Mouse (Mus musculus): Measurements from ENCODE around the gene Mapkap1. TPM values are rescaled to one million over a fixed set of nuclear protein-coding genes. Genes with fewer than 3 reads are reported as not detected.

The Mapkap1 gene
- total RNA-seq, 1 experiment from 2014 or later: 96.7 TPM

DNA sequence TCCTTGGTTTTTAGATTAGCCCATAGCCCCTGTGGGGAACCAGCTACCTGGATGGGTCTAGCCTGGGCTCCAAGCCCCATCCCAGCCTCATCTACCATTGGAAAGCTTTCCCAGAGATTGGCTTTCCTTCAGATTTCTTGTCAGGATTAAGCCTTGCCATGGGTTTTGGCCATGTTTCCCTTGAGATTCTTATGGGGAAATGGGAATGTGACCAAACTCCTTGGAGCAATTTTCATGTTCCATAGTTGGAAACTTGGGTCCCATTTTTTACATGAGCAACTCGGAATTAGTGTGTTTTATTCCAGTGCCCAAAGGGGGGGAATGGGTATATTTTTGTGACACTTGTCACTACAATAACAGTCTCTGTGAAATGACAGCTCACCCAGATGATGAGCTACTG lies 125.8 kb downstream of the Mapkap1 start:
- no peak for DNase-seq

DNA sequence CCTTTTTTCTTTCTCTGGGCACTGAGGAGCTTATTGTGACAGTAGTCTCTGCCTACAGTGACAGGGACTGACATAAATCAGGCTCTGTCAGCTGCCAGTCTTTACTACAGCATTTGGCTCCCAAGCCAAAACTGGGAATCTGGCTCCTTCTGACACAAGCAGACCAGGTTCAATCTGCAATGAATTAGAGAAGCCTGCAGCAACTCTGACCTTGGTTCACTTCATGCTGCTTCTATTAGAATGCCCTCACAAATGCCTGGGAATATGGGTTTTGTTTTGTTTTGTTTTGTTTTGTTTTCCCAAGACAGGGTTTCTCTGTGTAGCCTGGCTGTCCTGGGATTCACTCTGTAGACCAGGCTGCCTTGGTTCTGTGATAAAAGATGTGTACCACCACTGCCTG lies 126.7 kb downstream of the Mapkap1 start:
- no peak for DNase-seq

DNA sequence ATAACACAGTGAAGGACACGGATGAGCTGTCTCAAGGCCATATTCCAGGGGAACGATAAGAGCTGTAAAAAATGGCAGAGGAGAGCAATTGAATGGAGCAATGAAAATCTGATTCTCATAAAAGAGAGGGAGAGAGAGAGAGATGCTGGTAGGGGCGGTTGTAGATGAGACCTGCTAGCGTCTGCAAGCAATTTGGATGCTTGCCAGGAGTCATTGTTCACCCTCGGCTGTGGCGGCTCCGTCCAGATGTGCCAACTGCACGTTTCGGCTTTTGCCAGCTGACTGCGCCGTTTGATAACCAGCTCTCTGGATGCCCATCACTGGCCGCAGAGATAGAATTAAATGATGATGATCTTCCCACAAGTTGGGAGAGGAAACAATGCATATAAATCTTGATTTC lies 128.4 kb downstream of the Mapkap1 start:
- DNase-seq: peak; percentile 45

DNA sequence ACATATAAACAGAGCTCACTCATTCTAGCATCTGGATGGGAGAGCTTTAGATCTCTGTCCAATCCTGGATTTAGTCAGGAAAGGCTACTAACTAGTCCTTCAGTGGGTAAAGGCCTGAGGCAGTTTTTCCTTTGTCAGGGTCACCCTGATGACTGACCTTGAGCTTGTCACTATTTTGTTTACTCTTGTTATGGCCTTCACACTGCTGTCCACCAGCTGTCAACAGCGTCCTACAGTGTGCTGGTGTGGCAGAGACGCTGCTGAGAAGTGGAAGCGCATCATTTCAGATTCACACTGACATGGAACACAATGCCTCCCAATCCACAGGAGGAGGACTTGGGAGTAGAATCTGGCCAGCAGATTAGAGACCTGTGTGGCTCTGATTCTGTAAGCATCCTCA lies 130.8 kb downstream of the Mapkap1 start:
- no peak for DNase-seq

DNA sequence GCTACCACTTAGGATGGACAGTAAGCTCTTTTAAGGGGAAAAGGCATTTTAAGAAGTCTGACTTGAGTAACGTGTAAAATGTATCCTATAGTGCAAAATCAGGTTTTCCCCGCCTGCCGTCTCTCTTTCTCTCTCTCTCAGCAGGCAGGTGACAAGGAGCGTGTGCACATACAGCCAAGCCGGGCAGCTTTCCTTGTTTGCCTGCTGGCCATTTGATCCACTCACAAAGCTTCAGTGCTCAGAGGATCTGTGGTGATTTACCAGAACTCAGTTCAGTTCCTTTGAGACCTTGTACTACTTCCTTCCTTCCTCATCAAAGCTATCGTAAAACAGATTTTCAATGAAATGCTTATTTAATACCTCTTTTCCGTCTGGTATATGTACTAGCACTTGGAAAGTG lies 137.0 kb downstream of the Mapkap1 start:
- DNase-seq: no peak

DNA sequence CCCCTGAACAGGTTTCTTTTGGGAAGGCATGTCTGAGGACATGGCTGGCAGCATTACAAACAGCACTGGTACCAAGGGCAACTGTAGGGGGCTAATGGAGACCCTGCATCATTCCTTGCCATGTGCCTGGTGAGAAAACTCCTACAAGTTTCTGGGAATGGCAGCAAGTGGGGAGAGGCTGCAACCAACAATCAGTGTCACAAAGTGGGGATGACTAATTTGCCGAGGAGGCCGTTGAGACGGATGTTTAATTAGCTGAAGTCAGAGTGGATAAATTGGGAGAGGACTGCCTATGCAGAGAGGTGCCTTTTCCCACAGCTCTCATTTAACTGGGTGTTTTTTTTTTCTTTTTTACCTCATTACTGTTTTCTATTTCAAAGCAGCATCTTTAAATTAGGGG lies 137.4 kb downstream of the Mapkap1 start:
- no peak for DNase-seq

DNA sequence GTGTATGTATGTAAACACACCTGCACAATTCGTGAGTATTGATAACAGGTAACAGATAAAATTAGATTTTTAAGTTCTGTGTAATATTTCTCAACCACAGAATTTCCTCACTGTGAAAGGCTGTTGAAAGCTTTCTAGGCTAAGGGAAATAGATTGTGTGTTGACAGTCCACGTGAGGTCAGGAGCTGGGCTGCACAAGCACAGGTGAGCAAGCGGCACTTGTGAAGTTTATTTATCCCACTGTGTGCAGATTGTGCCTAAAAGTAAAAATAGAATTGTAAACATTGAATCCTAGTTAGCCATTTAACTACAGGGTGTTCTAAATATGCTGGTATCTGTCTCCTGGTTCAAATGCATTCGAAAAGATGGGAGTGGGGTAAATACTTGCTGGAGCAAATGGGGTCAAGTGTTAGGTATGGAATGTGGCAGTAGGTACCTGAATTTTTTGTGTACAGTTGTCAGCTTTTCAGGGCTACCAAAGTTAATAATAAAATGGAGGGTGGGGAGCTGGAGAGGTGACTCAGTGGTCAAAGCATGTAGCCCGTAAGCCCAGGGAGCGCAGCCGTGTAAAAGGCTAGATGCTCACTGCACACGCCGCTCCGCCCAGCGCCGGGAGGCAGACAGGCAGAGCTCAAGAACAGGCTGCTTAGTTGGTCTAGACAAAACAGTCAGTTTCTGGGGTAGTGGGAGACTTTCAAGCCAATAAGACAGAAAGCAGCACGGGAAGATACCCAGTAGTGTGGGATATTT lies 138.2 kb downstream of the Mapkap1 start:
- DNase-seq: no peak

DNA sequence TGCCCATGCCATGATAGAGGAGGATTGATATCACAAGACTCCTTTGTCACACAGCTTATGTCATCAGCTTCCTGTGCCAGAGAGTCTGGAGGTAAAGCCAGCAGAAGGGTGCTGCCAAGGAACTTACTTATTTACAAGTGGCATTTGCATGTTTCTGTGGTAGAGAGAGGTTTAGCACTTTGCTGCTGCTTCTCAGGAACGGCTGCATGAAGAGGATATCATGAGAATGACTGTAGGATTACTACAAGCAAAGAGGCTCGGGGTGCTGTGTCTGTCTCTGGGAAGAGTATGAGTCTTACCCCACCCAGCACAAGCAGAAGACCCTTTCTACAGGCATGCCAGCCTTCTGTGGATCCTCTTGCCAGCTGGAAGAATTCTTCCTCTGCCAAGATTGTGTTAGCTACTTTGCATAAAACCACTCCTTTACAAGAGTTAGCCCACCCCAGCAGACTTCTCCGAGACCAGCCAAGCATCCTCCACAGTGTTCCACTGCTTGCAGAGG lies 139.7 kb downstream of the Mapkap1 start:
- DNase-seq: no peak

DNA sequence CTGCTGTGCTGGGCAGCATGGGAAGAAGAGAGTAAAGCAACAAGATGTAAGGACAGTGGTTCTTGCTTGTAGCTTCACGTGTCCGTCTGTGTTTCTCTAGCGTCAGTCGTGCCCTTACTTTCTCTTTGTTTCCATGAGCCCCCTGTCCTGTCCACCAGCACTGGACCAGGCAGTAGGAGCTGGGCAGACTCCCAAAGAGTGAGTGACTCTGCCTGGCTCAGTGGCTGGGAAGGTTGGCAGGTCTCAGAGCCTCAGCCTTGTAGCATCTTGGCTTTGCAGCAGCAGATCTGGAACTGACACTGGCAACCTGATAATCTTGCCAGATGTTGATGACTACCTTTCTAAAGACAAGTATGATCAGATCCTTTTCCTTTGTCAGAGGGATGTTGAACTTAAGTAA lies 140.9 kb downstream of the Mapkap1 start:
- DNase-seq: no peak

DNA sequence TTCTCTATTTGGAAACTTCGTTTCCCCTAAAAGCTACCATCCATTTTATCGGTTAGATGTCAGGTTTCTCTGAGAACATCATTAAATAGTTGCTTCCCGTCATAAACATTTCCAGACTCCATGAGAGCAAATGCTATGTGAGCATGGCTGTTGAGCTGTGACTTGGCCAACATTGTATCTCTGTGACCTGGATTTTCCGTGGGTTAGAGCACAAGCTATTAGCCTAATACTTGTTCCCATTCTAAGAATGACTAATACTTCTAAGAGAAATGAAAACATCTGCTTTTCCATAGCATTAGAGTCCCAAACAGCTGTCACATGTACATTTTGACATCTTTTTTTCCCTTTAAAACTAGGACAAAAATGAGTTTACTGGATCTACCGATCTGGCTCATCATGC lies 142.4 kb downstream of the Mapkap1 start:
- no peak for DNase-seq

DNA sequence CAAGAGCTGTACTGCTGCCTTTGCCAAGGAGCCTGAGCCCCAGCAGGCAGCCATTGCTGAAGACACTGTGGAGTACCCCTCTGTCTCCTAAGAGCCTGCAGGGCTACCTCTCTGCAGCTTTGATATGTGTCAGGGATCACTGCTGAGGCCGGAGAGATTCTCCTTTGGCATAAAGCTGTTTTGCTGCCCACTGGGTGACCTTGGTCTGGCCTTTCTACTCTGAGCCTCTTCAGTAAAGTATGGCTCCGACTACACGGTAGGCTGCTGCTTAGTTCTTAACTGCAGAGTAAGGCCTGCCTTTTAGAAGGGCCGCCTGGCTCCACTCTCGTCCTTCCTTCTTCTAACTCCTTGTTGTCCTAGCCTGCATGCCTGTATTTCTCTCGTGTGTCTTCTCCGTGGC lies 142.9 kb downstream of the Mapkap1 start:
- no peak for DNase-seq

DNA sequence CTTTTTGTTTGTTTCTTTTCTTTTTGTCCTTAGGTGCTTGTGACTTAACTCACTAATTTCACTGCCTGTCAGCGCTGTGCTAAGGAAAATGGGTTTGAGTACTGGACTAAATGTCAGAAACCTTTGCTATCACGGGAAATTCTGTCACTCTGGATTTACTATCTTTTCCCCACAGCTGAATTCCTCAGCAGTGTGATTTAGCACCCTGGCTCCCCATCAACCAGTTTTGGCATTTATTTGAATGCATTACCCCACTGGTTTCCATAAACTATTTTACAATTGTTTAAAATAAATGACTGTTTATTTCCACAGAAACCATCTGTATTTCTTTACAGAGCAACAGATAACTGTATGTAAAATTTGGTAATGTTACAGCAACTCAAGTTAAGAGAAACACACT lies 146.2 kb downstream of the Mapkap1 start:
- no peak for DNase-seq

DNA sequence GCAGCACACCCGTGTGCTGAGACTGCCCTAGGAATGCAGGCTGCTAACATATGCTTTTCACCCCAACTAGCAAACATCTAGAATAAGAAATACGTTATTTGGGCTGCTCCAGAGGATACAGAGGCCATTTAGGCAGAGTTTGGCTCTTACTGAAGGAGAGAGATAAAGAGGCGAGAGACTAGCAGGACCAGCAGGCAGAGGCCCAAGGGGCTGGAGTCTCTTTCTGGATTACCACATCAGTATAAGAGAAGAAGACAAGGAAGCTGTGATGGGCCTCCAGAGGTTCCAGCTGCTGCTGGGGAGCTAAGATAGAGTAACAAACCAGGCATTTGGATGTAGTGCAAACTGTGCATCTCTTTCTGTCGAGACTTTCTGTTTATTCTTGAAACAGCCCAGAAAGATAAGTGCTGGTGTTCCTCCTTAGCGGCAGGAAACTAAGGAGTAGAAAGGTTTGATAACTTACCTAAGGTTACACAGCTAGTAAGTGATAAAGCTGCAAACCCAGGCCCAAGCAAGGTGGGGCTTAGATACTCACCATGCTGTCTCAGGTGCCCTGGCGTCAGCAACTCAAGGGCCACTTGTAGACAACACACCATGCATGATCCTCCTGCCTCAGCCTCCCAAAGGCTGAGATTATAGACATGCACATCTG lies 147.1 kb downstream of the Mapkap1 start:
- no peak for DNase-seq

DNA sequence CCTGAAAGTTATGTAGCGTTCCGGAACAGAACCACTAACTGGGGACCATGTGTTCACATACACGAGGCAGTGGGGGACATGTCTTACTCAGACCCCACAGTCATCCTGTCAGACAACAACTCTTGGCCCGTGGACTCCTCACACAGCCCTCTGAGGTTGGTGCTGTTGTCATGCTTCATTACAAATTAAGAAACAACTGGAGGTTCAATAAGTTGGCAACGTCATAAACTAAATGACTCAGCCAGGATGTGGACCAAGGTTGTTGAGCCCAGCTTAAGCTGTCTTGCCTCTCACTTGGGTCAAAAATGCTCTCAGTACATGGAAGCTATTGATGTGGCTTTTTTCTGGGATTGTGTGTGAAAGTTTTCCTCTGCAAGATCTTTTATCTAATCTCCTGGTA lies 153.6 kb downstream of the Mapkap1 start:
- DNase-seq: no peak

DNA sequence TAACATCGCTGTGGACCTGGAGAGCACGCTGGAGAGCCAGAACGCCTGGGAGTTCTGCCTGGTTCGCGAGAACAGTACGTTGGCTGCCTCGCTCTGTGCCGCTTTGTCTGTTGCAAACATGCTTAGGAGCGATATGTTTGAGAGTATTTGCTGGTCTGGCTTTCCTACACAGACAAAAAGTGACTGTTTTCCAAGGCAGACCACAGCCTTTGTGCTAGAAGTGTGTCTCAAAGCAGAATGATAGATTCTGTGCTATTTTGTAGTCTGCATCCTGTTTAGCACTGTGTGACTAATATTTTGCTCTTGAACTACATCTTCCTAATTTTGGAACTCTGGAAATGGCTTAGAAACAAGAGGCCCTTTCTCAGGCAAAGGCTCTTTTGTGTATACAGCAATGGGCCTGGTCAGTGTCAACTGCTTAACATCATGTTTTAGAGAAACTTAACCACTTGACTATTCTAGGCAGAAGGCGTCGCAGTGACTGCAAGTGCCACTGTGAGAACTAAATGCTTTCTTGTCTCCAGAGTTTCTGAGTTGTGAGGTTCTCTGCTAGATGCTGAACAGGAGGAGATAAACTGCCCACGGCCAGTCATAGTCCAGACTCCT lies 156.6 kb downstream of the Mapkap1 start:
- DNase-seq: no peak

DNA sequence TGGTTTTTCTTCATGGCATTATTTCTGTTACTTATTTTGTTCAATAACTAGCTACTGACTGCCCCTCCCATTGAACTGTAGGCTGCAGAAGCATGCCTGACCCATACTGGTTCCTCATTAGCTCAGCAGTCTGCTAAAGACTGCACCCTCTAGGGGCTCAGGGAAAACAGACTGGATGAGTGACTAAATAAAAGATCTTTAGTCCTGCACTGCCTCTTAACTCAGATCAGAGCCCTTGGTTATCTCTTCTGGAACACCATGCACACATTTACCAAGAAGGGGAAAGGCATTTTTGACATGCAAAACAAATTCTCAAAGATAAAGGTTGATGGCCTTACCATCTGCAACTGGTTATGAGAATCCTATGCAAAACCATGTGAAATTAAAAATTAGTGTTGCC lies 157.3 kb downstream of the Mapkap1 start:
- DNase-seq: no peak

DNA sequence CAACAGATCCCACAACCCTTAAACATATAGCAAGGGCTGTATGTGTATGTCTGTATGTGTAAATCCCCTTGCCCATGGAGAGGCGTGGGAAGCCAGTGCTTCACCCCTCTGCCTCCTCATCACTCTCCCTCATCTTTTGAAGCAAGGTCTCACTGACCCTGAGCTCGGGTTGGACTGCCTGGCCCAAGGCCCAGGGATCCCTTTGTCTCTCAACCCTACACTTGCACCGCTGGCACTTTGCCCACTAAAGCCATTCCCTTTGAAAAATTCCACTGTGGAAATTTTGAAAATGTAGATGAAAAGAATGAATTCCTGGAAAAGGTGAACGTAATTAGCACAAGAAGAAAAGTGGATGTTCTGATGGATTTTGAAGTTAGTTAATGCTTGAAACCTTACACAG lies 159.6 kb downstream of the Mapkap1 start:
- DNase-seq: peak; percentile 84

DNA sequence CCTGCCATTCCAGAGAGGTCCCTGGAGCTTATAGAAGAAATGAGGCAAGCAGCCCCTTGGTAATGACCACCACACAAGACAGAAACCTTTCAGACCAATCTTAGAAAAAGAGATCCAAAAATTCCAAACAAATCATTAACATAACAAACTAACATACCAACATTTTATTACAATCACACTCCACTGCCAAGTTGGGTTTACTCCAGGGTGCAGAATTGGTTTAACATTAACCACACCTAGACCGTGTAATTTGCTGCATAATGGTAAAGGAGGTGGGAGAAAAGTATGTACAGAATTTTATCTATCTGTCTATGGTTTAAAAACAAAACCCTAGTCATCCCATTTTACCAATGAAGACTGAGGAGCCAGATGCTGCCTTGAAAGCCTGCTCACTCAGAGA lies 160.0 kb downstream of the Mapkap1 start:
- no peak for DNase-seq

DNA sequence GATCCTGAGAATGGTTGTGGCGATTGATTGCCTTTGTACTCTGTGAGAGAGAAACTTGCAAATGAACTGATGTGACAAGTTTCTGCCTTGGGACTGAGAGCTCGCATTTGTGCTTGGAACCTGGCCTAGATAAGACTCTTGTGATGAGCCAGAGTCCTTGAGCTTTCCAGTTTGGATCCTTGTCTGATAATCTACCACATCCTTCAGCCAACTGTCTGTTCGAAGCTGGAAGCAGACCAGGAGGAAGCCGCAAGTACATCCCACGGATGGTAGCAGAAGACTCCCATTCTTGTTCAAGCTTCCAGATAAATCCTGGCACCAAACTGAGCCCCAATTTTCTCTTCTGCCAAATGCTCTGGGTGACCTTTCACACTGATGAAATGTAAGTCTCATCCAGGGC lies 162.6 kb downstream of the Mapkap1 start:
- DNase-seq: peak; percentile 40

DNA sequence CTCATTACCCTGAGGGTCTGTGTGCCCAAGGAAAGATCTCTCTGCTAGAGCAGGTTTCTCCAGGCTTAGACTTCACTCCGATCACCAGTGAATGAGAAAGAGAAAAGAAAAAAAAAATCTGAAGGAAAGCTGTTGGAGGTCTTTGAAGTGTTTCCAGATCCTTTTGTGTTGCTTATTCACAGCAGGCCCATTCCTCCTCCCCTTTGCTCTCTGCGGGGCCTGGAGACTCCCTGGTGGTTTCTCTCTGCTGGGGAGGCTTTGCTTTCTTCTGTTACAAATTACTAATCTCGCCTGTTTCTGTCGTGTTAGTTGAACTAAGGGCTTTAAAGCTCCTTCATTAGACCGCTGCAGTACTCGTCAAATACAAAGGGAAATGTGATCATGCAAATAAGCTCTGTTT lies 163.8 kb downstream of the Mapkap1 start:
- DNase-seq: no peak

DNA sequence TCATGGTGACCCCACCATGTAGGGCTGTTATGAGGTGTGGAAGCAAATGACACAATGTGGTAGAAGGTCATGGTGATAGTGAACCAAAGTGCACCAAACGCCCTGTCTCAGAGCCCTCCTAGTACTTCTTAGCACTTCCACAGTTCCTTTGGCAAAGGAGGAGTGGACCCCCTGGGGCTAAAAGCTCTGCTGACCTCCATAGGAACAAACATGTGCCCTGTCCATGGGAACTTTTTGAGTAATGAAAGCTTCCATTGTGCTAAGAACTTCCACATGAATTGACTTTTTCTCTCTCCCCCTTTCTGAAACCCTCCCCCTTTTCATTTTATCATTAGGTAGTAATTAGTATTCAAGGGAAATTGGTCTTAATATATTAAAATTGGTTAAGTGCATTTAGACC lies 164.5 kb downstream of the Mapkap1 start:
- DNase-seq: no peak

DNA sequence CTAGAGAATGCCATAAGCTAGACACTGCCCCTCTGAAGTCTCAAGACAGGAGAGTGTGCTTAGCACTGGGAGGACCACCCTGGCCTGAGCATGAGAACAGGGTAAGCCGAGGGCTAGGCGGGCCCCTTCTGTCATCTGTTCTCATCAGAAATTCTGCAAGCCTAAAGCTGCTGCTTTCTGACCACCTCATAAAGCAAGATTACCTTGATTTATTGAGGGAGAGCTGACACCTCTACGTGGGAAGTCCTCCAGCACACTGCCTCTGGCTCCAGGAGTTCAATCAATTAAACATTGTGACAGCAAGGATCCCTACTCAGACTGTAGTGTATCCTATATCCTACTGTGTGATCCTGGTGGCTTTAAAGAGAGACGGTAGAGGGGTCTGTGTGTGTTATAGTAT lies 166.5 kb downstream of the Mapkap1 start:
- no peak for DNase-seq

DNA sequence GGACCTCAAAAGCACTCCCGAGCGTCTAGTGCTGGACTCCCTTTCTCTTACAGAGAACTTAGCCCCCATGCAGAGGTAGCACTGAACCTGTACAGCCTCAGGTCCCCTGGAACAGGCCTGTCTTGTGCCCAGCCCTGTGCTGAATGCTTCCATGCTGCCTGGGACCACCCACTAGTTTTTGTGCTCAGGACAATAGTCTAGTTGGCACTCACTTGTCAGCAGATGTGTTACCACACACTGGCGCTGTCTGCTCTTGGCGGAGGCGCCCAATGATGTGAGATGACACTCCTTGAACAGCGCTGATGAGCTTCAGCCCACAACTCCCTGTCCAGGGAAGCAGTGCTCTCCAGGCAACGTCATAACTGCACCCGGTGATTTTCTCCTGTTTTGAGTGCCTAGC lies 182.0 kb downstream of the Mapkap1 start:
- no peak for DNase-seq

All from adrenal gland, postnatal 25 days (tissue).